Mouse (Mus musculus): ENCODE results near the gene Cmtm6. TPM values are rescaled to one million over a fixed set of nuclear protein-coding genes. Genes with fewer than 3 reads are reported as not detected.

Cmtm6 gene
- polyA plus RNA-seq, 1 experiment, result 10.3 TPM

- Histone ChIP-seq H3K4me3 (replicated peaks) (no peak overlapping the region), H3K4me1 (peaks cover 44% of the 10 kb centered on the region), H3K27me3 (replicated peaks) (no peaks in the 10 kb centered on the region), H3K36me3 (replicated peaks; ENCODE audit: low read length) (peaks cover 68% of the 10 kb centered on the region), H3K9me3 (no peaks in the 10 kb centered on the region)
- TF ChIP-seq GATA1 (IDR thresholded peaks at IDR 0.05; ENCODE audit: borderline replicate concordance, low read length) (no peak), FLI1 (IDR thresholded peaks at IDR 0.05; ENCODE audit: low read length) (no peak)
These were observed 20.7 kb downstream of the Cmtm6 start for GRCm38 (mm10) chr9:114751582-114751981.

- peak overlapping the region; percentile 92 for H3K4me3 ChIP-seq (replicated peaks)
- peaks cover 68% of the 10 kb centered on the region for H3K36me3 ChIP-seq (replicated peaks; ENCODE audit: low read length)
These were observed 21.4 kb downstream of the Cmtm6 start for GRCm38 (mm10) chr9:114752311-114752710.

DNA sequence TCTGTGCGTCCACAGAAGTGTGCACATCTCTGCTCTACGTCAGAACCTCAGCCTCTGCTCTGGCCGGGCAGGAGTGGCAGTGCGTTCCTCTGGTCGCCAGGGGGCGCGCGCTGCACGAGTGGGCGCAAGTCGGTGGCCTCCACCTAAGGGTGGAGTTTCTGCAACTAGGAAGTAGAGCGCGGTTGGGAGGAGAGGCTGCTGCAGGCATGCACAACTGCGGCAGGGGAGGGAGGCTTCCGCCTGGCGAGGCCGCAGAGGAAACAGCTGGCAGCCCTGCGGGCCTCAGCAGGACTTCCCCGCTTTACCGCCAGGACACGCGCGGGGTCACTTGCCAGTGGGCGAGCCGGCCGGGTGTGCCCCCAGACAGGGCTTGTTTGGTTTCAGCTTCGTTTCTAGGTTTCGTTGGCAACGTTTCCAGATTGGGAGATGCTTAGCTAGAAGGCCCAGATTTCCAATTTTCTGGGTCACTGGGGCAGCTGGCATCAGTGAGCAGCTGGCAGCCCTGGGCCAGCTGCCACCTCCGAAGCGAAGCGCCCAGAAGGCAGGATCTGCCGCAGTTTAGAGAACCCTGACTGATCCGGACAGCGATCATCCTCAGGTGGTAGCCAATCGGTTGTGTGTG, 22.1 kb downstream of the Cmtm6 start:
- Histone ChIP-seq H3K36me3 (replicated peaks; ENCODE audit: low read length) (peaks cover 66% of the 10 kb centered on the region), H3K9me3 (no peaks in the 10 kb centered on the region), H3K27me3 (replicated peaks) (no peaks in the 10 kb centered on the region), H3K4me1 (peaks cover 32% of the 10 kb centered on the region), H3K4me3 (replicated peaks) (peak overlapping the region; percentile 92)
- TF ChIP-seq FLI1 (IDR thresholded peaks at IDR 0.05; ENCODE audit: low read length), result peak; percentile 77; the same call in 1 of the 2 replicates
- TF ChIP-seq GATA1 (IDR thresholded peaks at IDR 0.05; ENCODE audit: borderline replicate concordance, low read length), result no peak

More at GRCm38 (mm10) chr9:114752311-114752710, 21.4 kb downstream of the Cmtm6 start:
- H3K4me1 ChIP-seq, result peaks cover 39% of the 10 kb centered on the region
- H3K27me3 ChIP-seq (replicated peaks), result no peaks in the 10 kb centered on the region
- no peaks in the 10 kb centered on the region for H3K9me3 ChIP-seq
- TF ChIP-seq GATA1 (IDR thresholded peaks at IDR 0.05; ENCODE audit: borderline replicate concordance, low read length) (no peak), FLI1 (IDR thresholded peaks at IDR 0.05; ENCODE audit: low read length) (no peak)

DNA sequence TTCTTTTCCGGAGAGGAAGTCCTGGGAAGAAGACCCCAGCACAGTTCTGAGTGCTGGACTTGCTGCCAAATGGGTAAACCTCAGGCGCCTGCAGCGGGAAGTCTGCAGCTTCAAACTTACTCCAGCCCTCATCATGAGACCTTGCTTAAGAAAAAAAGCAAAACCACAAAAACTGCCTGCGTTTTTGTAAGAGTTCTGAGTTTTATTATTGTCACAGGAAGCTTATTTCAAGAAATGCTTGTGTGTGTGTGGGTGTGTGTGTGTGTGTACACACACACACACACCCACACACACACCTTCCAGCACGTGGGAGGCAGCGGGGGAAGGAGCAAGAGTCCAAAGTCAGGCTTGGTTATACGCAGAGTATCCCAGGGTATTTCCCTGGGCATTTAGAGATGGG, 27.4 kb downstream of the Cmtm6 start:
- H3K4me3 ChIP-seq (replicated peaks), result no peak overlapping the region
- H3K27me3 ChIP-seq (replicated peaks), result no peaks in the 10 kb centered on the region
- H3K4me1 ChIP-seq, result peaks cover 15% of the 10 kb centered on the region
- TF ChIP-seq FLI1 (IDR thresholded peaks at IDR 0.05; ENCODE audit: low read length) (no peak), GATA1 (IDR thresholded peaks at IDR 0.05; ENCODE audit: borderline replicate concordance, low read length) (no peak)
- H3K36me3 ChIP-seq (replicated peaks; ENCODE audit: low read length), result peaks cover 75% of the 10 kb centered on the region
- H3K9me3 ChIP-seq, result no peaks in the 10 kb centered on the region

DNA sequence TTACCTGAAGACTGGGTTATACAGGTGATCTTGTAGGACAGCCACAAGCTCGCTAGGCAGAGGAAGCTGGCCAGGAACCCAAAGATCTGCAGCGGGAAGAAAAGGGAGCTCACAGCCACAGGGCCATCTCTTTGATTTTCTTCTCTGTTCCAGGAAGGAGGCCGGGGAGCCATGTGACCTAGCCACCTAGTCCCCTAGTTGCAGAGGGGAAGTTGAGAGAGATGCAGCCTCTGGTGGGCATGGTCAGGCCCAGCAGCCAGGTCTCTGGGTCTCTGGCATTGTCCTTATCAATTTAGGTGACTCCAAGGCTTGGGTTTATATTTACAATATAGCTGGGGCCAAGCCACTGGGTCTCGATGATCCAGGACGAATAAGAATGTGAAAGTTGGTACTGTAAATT, 27.9 kb downstream of the Cmtm6 start:
- Histone ChIP-seq H3K36me3 (replicated peaks; ENCODE audit: low read length) (peaks cover 79% of the 10 kb centered on the region), H3K4me1 (peaks cover 18% of the 10 kb centered on the region; the same call in 1 of the 2 replicates), H3K4me3 (replicated peaks) (no peak overlapping the region), H3K9me3 (no peaks in the 10 kb centered on the region), H3K27me3 (replicated peaks) (no peaks in the 10 kb centered on the region)
- TF ChIP-seq GATA1 (IDR thresholded peaks at IDR 0.05; ENCODE audit: borderline replicate concordance, low read length) (no peak), FLI1 (IDR thresholded peaks at IDR 0.05; ENCODE audit: low read length) (no peak)

DNA sequence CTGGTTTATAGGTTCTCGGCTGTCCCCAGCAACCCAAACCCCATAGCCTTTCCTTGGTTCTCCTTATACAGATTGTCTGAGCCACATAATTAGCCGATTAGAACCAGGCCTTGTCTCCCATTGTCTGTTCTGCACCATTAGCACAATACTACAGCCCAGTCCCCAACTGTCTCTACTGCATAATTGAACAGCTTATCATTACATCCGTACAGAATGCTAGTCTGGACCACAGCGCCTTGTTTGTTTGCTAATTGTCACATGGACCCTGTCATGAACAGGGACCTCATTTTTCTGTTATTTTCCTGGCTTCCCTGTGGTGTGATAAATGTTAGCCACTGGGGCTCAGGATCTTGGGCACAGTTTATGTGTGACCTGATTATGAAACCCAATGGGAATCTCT, 29.0 kb downstream of the Cmtm6 start:
- H3K36me3 ChIP-seq (replicated peaks; ENCODE audit: low read length), result peaks cover 77% of the 10 kb centered on the region
- no peak overlapping the region for H3K4me3 ChIP-seq (replicated peaks)
- TF ChIP-seq GATA1 (IDR thresholded peaks at IDR 0.05; ENCODE audit: borderline replicate concordance, low read length), result no peak
- TF ChIP-seq FLI1 (IDR thresholded peaks at IDR 0.05; ENCODE audit: low read length), result no peak
- H3K4me1 ChIP-seq, result peaks cover 15% of the 10 kb centered on the region; the same call in 1 of the 2 replicates
- no peaks in the 10 kb centered on the region for H3K27me3 ChIP-seq (replicated peaks)
- H3K9me3 ChIP-seq, result no peaks in the 10 kb centered on the region

DNA sequence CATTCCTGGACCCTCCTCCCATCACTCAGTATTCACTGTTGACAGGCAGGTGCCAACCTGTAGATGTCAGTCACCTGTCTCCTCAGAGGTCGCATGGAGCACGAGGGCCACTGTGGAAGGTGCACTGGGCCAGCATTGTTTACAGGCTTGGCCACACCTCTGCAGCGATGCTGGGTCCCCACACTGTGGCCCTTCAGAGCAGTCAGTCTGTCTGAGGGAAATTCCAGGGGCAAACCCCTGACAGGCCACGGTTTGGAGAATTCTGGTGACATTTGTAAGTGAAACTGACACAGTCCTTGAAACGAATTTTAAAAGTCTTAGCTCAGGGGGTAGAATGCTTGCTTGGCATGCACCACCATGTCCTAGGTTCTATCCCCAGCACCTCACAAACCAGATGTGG, 29.4 kb downstream of the Cmtm6 start:
- TF ChIP-seq GATA1 (IDR thresholded peaks at IDR 0.05; ENCODE audit: borderline replicate concordance, low read length), result no peak
- Histone ChIP-seq H3K4me1 (peaks cover 15% of the 10 kb centered on the region; the same call in 1 of the 2 replicates), H3K27me3 (replicated peaks) (no peaks in the 10 kb centered on the region), H3K36me3 (replicated peaks; ENCODE audit: low read length) (peaks cover 77% of the 10 kb centered on the region), H3K4me3 (replicated peaks) (no peak overlapping the region), H3K9me3 (no peaks in the 10 kb centered on the region)

DNA sequence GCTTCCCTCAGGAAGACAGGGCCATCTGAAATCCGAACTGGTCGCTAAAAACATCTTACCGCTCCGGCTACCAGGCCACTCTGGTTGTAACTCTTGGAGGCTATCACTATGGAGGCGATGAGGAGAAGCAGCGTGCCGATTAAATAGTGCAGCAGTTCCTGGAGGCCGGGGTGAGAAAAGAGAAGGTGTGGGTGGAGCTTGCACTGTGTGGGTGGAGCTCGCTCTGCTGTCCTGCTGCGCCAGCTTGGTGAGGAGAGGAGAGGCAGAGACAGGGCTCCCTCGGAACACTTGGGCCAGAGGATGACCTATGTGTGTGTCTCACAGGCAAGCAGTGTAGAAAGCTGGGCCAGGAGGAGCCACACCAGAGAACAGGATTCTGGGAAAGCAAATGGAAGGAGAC, 30.9 kb downstream of the Cmtm6 start:
- H3K27me3 ChIP-seq (replicated peaks), result peaks cover 2% of the 10 kb centered on the region
- peaks cover 6% of the 10 kb centered on the region; the same call in 1 of the 2 replicates for H3K9me3 ChIP-seq
- peaks cover 14% of the 10 kb centered on the region for H3K4me1 ChIP-seq
- TF ChIP-seq GATA1 (IDR thresholded peaks at IDR 0.05; ENCODE audit: borderline replicate concordance, low read length) (no peak), FLI1 (IDR thresholded peaks at IDR 0.05; ENCODE audit: low read length) (no peak)
- H3K4me3 ChIP-seq (replicated peaks), result no peak overlapping the region
- peaks cover 82% of the 10 kb centered on the region for H3K36me3 ChIP-seq (replicated peaks; ENCODE audit: low read length)

GRCm38 (mm10) chr9:114763341-114763740, 32.4 kb downstream of the Cmtm6 start:
- Histone ChIP-seq H3K36me3 (replicated peaks; ENCODE audit: low read length) (peaks cover 81% of the 10 kb centered on the region), H3K9me3 (peaks cover 6% of the 10 kb centered on the region; the same call in 1 of the 2 replicates), H3K4me1 (peaks cover 23% of the 10 kb centered on the region), H3K27me3 (replicated peaks) (peaks cover 2% of the 10 kb centered on the region), H3K4me3 (replicated peaks) (no peak overlapping the region)
- TF ChIP-seq GATA1 (IDR thresholded peaks at IDR 0.05; ENCODE audit: borderline replicate concordance, low read length), result no peak
- no peak for TF ChIP-seq FLI1 (IDR thresholded peaks at IDR 0.05; ENCODE audit: low read length)

DNA sequence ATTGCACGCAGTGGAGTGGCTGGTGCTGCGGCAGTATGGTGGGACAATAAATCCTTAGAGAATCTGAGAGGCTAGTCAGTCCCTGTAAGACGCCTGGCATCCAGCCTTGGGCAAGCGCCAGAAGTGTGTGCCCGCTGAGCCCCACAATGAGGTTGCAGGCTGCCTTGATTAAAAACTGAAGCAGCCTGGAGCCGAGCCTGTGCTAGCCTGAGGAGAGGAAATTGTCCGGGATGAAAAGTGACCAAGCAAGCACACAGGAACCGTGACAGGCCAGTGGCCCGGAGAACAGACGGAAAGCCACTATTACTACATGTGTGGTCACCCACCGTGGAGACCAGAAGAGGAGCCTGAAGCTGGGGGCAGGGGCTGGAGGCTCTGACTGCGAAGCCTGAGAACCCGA, 36.1 kb downstream of the Cmtm6 start:
- Histone ChIP-seq H3K4me3 (replicated peaks) (no peak overlapping the region), H3K9me3 (peaks cover 11% of the 10 kb centered on the region), H3K36me3 (replicated peaks; ENCODE audit: low read length) (peaks cover 68% of the 10 kb centered on the region), H3K4me1 (peaks cover 34% of the 10 kb centered on the region), H3K27me3 (replicated peaks) (peaks cover 5% of the 10 kb centered on the region)
- TF ChIP-seq FLI1 (IDR thresholded peaks at IDR 0.05; ENCODE audit: low read length), result no peak
- TF ChIP-seq GATA1 (IDR thresholded peaks at IDR 0.05; ENCODE audit: borderline replicate concordance, low read length), result no peak

Data from megakaryocyte, embryonic 14.5 days (primary cell).